Mouse (Mus musculus) layer of hippocampus, postnatal 36 days (tissue): Measurements from ENCODE around the gene Ptf1a. TPM values are rescaled to one million over a fixed set of nuclear protein-coding genes. Genes with fewer than 3 reads are reported as not detected.

ENCODE experiments used
- DNase-seq, 2 experiments: peaks; one replicate each; pipeline ENCODE4 v3.0.0; 2022
- total RNA-seq, 2 experiments: library from RNA; stranded (reverse); gene quantifications; 2 replicates each; pipeline ENCODE4 v1.2.3; 2021

Ptf1a gene
- total RNA-seq, result not detected

GRCm38 (mm10) chr2:19444931-19445831 lies at the start of gene Ptf1a:
Gene Ptf1a (plus strand): TSS chr2:19445663.
- DNase-seq, result no peak

- DNase-seq, result no peak
Measured at GRCm38 (mm10) chr2:19405409-19405808, 40.1 kb upstream of the Ptf1a start.

- no peak for DNase-seq
Measured at GRCm38 (mm10) chr2:19406531-19406930, 38.9 kb upstream of the Ptf1a start.

- DNase-seq, result peak; percentile 61 to 67
Measured at GRCm38 (mm10) chr2:19414222-19414965, 31.1 kb upstream of the Ptf1a start.

GRCm38 (mm10) chr2:19415063-19415521 lies 30.4 kb upstream of the Ptf1a start:
- peak in 1 of 2 experiments; percentile 21 for DNase-seq

- no peak for DNase-seq
Measured at GRCm38 (mm10) chr2:19416066-19416465, 29.4 kb upstream of the Ptf1a start.

- DNase-seq, result no peak
Measured at GRCm38 (mm10) chr2:19419686-19420345, 25.6 kb upstream of the Ptf1a start.

GRCm38 (mm10) chr2:19422226-19422625 lies 23.2 kb upstream of the Ptf1a start:
- DNase-seq, result no peak

- no peak for DNase-seq
Measured at GRCm38 (mm10) chr2:19423086-19423485, 22.4 kb upstream of the Ptf1a start.

- DNase-seq, result no peak
Measured at GRCm38 (mm10) chr2:19429031-19429430, 16.4 kb upstream of the Ptf1a start.

GRCm38 (mm10) chr2:19429691-19430690 lies 15.5 kb upstream of the Ptf1a start:
- no peak for DNase-seq

- no peak for DNase-seq
Measured at GRCm38 (mm10) chr2:19430746-19431145, 14.7 kb upstream of the Ptf1a start.

GRCm38 (mm10) chr2:19431186-19431585 lies 14.3 kb upstream of the Ptf1a start:
- no peak for DNase-seq

- no peak for DNase-seq
Measured at GRCm38 (mm10) chr2:19431614-19432323, 13.7 kb upstream of the Ptf1a start.

GRCm38 (mm10) chr2:19444346-19444745 lies 1.1 kb upstream of the Ptf1a start:
- no peak for DNase-seq

- DNase-seq, result no peak
Measured at GRCm38 (mm10) chr2:19445871-19446501, 523 bp downstream of the Ptf1a start.

GRCm38 (mm10) chr2:19446746-19447145 lies 1.3 kb downstream of the Ptf1a start:
- no peak for DNase-seq

- peak in 1 of 2 experiments; percentile 12 for DNase-seq
Measured at GRCm38 (mm10) chr2:19448042-19448700, 2.7 kb downstream of the Ptf1a start.

GRCm38 (mm10) chr2:19449308-19449707 lies 3.8 kb downstream of the Ptf1a start:
- no peak for DNase-seq
